Mouse (Mus musculus) left cerebral cortex, adult 9 months (tissue): ENCODE measurements around the gene Dock8.
"Not testable (repeated sequence)": the region's sequence is repeated elsewhere in the genome, so short reads cannot be mapped to it uniquely, and the experiment has no call there.

Experiments
- DNase-seq, 2 experiments: peaks; one replicate each; pipeline ENCODE4 v3.0.0; 2022; ENCODE audit warnings: low spot score in 2 of 2

Dock8 gene

DNA sequence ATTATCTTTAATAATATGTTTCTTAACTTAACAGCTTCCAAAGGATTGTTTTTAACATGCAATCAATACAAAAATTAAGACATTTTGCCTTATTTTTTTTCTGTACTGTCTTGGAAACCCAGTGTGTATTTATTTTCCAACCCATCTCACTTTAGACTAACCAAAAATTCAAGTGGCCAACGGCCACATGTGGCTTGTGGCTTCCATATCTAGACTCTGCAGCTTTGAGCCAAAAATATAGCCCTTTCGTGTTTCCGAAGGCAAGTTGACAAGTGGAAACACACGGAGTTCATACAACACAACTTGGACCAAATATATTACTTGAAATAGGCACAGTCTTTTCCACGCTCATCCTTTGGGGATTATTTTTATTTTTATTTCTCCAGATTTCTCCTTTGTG lies 773 bp upstream of the Dock8 start:
- no peak for DNase-seq

- DNase-seq: no peak
Measured at GRCm38 (mm10) chr19:25000153-25000552, 819 bp downstream of the Dock8 start.

DNA sequence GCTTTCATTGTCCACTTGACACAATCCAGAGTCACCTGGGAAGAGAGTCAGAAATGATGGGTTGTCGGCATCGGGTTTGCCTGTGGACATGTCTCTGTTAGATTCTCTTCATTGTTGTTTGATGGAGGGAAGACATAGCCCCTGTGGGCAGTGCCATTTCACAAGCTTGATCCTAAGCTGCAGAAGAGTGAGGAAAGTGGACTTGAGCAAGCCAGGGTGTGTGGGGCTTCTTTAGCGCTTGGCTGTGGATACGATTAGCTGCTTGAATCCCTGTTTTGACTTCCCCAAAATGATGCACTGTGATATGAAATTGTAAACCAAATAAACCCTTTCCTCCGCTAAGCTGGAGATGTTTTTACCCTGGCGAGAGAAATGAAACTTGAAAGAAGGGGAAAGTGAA lies 2.7 kb downstream of the Dock8 start:
- DNase-seq: no peak

GRCm38 (mm10) chr19:25002828-25003227 lies 3.5 kb downstream of the Dock8 start:
- DNase-seq: no peak

GRCm38 (mm10) chr19:25003810-25004209 lies 4.5 kb downstream of the Dock8 start:
- no peak for DNase-seq

DNA sequence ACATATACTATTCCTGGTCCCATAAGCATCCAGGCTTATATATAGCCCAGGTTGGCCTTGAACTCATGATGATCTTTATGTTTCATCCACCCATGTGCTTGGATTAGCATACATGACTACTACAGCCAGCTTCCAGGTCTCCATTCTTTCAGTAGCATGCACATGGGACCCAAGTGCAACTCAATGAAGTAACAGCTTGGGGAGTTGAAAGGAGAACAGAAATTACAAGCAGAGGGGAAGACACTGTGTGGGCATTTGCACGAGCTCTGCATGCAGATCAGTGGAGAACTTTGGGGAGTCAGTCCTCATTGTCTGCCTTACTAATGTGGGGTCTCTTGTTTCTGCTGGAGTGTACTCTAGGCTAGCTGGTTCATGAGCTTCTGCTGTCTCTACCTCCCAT lies 7.4 kb downstream of the Dock8 start:
- DNase-seq: no peak

- DNase-seq: no peak
Measured at GRCm38 (mm10) chr19:25008509-25008908, 9.2 kb downstream of the Dock8 start.

DNA sequence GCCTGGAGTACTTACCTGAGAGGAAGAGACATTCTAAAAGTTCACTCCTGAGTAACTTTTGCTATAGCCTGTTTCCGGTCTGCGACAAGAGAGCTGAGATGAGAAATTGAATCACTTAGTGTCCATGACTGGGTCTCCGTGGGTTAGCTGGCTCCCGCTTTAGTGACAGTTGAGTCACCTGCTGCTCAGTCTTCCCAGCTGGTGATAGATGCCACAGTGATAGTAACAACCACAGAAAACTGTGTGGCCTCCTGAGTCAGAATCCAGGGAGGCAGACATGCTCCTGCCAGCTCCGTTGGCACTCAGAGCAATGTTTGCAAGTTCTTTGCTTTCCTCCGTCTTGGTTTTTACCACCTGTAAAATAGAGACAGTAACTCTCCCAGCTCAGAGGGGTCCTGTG lies 23.4 kb downstream of the Dock8 start:
- DNase-seq: no peak

DNA sequence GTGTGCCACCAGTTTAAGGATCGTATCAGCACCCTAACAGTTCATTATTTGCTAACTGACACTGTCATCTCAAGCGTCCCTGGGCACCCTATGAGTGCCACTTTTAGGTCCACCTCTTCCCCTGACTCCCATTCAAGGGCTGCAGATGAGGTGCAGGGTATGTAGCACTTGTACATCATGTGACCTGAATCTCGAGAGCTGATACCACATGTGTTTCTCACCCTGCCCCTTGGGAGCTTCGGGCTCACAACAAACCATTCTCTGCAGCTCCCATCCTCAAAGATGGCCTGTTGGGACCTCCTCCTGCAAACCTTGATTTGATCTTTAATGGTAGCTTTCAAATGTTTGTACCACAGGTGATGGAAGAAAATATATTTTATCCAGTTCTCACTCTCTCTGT lies 32.4 kb downstream of the Dock8 start:
- DNase-seq: no peak

DNA sequence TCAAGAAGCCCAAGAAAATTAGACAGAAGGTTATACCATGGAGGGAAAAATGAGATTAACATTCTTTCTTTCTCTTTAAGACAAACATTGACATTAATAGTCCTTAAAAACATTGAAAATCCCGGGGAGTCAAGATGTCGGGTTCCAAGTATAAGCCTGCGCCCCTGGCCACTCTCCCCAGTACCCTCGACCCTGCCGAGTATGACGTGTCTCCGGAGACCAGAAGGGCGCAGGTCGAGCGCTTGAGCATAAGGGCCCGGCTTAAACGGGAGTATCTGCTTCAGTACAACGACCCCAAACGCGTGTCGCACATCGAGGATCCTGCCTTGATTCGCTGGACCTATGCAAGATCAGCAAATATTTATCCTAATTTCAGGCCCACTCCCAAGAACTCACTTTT lies 33.7 kb downstream of the Dock8 start:
- DNase-seq: not testable (repeated sequence)

GRCm38 (mm10) chr19:25035825-25036224 lies 36.5 kb downstream of the Dock8 start:
- no peak for DNase-seq

DNA sequence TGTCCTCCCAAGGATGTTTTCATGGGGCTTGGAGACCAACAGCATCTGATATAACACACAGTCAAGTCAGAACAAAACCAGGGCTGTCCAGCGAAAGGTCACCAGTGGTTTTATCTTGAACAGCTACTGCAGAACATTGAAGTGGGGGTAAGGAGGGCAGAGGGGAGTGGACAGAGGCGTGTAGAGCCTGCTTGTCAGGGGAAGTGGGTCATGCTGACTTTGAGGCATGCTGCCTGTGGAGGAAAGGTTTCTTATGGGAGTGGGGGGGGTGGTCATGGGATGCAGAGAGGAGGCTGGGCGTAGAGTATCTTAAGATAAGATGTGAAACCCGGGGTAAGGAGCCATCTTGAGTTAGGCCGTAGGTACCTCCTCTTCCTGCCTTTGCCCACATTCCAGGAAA lies 37.5 kb downstream of the Dock8 start:
- no peak for DNase-seq

GRCm38 (mm10) chr19:25037249-25037648 lies 37.9 kb downstream of the Dock8 start:
- DNase-seq: no peak

- DNase-seq: no peak
Measured at GRCm38 (mm10) chr19:25038293-25038692, 39.0 kb downstream of the Dock8 start.

GRCm38 (mm10) chr19:25041209-25041608 lies 41.9 kb downstream of the Dock8 start:
- DNase-seq: no peak

GRCm38 (mm10) chr19:25042973-25043372 lies 43.6 kb downstream of the Dock8 start:
- no peak for DNase-seq

DNA sequence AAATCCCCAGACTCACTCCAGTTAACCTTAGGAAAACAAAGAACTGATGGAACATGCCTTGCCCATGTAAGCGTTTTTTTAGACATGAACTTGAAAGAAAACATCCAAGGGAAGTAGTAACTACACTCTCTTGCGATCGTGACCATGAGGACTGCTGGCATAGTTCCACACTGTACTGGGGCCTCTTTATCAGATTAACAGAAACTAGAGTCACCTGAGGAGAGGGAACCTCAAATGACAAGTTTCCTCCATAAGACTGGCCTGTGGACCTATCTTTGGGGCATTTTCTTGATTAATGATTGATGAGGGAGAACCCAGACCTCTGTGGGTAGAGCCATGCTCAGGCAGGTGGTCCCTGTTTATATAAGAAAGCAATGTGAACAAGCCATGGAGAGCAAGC lies 44.7 kb downstream of the Dock8 start:
- no peak for DNase-seq

DNA sequence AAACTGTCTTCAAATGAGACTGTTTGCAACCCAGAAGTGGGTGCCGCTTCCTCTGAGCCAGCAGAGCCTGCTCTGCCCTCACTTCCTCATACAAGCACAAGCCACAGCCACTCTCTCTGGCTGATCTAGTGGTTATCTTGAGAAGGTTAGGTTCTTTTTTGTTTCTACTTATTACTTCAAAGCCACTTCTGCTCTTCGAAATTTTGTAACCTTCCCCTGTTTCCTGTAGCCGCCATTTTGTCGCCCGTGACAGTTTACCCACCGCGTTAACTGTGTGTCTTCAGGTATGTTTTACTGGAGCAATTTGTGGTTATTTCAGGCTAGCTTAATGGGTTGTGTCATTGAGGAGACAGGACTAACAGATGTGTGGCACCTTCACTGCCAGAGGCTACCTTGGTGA lies 53.0 kb downstream of the Dock8 start:
- DNase-seq: no peak

GRCm38 (mm10) chr19:25053152-25053551 lies 53.8 kb downstream of the Dock8 start:
- no peak for DNase-seq

DNA sequence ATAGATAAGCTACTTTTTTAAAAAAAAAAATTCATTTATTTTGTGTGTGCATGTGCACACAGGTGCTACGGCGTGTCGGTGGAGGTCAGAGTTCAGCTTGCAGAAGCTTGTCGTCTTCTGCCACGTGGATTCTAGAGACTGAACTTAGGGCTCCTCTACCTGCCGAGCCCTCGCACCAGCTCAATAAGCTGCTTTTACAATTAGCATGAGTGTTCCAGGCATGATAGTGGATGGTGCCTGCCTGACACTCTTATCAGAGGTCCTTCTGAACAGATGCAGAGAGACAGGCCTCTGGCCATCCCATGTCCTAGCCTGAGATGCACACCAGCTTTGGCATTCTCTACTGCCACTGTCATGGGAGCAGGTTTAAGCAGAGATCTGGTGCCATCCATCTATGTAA lies 55.7 kb downstream of the Dock8 start:
- no peak for DNase-seq

DNA sequence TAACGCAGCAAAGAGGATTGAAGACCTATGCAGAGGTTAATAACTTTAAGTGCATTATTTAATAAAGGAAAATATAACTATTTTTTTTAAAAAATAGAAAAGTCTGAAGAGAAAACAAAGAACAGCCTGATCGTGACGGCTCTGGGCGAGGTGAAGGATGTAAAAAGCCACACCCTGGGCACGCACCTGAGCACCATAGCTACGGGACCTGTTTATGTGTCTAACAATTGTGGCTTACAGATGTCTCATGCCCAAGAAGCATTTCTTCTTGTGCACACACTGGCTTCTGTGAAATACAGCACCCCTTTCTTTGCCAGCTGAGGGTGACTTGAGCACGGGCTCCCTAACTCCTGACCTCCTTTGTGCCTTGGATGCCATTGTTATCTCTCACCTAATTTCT lies 56.2 kb downstream of the Dock8 start:
- DNase-seq: no peak

GRCm38 (mm10) chr19:25056224-25056623 lies 56.9 kb downstream of the Dock8 start:
- no peak for DNase-seq

- DNase-seq: no peak
Measured at GRCm38 (mm10) chr19:25057826-25058225, 58.5 kb downstream of the Dock8 start.

DNA sequence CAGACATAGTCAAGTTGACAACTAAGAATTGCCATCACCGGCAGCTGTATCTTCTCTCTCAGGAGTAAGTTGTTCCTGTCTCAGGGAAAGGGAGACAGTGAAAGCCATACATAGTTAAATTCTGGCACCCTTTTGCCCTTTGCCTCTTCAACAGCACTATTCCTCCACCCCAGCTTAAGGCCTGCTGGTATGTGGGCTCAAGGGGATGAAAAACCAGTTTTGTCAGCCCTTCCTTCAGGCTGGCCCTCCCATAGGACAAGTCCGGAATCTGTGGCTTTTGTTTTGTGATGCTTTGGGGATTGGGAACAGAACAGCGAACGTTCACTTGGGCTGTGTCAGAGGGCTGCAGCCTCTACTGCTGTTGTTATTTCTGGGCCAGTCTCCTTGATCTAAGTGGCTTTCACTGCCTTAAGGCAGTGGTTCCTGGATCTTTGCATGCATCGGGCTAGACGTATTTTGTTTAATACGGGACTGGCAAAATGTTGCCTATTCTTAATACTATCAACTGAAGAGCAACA lies 60.6 kb downstream of the Dock8 start:
- no peak for DNase-seq

GRCm38 (mm10) chr19:25060375-25060774 lies 61.0 kb downstream of the Dock8 start:
- no peak for DNase-seq
